Mouse (Mus musculus) stomach, embryonic 16.5 days (tissue): ENCODE data around the gene 4930447C04Rik. TPM values are rescaled to one million over a fixed set of nuclear protein-coding genes. Genes with fewer than 3 reads are reported as not detected.

Experiments
- ATAC-seq: fragments of 200-750 bp; cut with Nextera tagmentation; 2 replicates; pipeline ENCODE4 v1.8.0; 2017; ENCODE audit warnings: moderate number of reproducible peaks, moderate TSS enrichment; ENCODE audit not compliant: insufficient read depth, low FRiP score
- H3K27ac ChIP-seq: fragments of 300-500 bp; sonication (generic); 2 replicates; pipeline ENCODE4 v1.5.1; 2014; ENCODE audit warnings: low read length
- H3K27me3 ChIP-seq: fragments of 300-500 bp; sonication (generic); 2 replicates; pipeline ENCODE4 v1.6.1; 2014; ENCODE audit warnings: low read length, control low read depth, mixed read lengths; ENCODE audit not compliant: control insufficient read depth, insufficient read depth
- H3K36me3 ChIP-seq: fragments of 300-500 bp; sonication (generic); 2 replicates; pipeline ENCODE4 v1.6.1; 2014; ENCODE audit warnings: low read length; ENCODE audit not compliant: control insufficient read depth, insufficient read depth
- H3K4me1 ChIP-seq: fragments of 300-500 bp; sonication (generic); 2 replicates; pipeline ENCODE4 v1.6.1; 2014; ENCODE audit warnings: low read length, control low read depth, mixed read lengths; ENCODE audit not compliant: control insufficient read depth, insufficient read depth
- H3K4me2 ChIP-seq: fragments of 300-500 bp; sonication (generic); 2 replicates; pipeline ENCODE4 v1.6.1; 2014; ENCODE audit warnings: low read depth, low read length, mixed read lengths
- H3K4me3 ChIP-seq: fragments of 300-500 bp; sonication (generic); replicated peaks from 2 replicates; pipeline ENCODE4 v1.5.1; 2014; ENCODE audit warnings: mild to moderate bottlenecking, low read length
- H3K9ac ChIP-seq: fragments of 300-500 bp; sonication (generic); 2 replicates; pipeline ENCODE4 v1.6.1; 2014; ENCODE audit warnings: low read length
- H3K9me3 ChIP-seq: fragments of 300-500 bp; sonication (generic); replicated peaks from 2 replicates; pipeline ENCODE4 v1.6.1; 2016; ENCODE audit warnings: low read length, control low read depth; ENCODE audit not compliant: control insufficient read depth
- WGBS: fragments of 180-500 bp; shearing (Covaris S2); extraction: QIAGEN DNeasy Blood & Tissue Kit; methylation state at CpG from one replicate; pipeline ENCODE4 v1.1.7; 2014; 5-methylcytosine and 5-hydroxymethylcytosine counted together
- polyA plus RNA-seq: library from polyadenylated mRNA; unstranded; fragments of >200 nt; fragmentation: Nextera tagmentation; extraction: Ambion mirVana; gene quantifications from 2 replicates; pipeline ENCODE4 v1.2.1, GENCODE M21; 2015

The 4930447C04Rik gene
- polyA plus RNA-seq, 1 experiment from 2014 or later: 1.7 TPM

DNA sequence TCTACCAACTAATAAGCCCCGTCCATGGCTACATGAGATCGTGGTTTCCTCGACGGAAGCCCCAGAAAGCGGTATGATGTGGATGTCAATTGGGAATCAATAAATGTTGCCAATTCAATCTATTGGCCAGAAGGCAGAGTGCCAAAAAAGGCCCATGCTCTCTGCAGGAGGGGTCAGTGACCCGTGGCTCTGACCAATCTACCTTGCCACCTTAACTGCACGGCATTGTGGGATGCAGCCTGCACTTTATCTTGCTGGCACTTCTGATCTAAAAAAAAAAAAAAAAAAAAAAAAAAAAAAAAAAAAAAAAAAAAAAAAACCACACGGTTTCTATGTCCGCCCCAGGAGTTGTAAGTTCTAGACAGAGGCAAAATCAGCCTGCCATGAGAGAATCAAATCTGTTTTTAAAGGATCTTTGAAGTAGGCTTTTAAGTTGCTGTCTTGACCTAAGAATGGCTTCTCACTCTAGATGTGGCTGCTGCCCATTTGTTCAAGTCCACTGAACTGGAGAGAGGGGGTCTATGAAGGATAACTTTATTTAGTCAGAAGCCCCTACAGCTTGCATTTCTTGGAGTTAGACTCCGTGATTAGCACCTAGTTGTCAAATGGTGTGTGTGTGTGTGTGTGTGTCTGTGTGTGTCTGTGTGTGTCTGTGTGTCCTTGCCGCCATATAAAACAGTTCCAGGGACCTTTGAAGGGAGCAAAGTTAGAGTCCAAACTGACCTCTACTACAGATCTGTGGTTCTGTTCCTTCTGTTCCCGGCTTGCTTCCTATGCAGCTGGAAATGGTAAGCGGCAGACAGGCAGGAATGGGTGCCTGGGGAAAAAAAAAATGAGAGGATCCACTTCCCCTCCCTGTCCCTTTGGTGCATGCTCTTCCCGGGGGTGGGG, 1.7 kb downstream of the 4930447C04Rik start:
- Histone ChIP-seq H3K4me2 (no peak overlapping the region), H3K4me3 (no peak overlapping the region), H3K4me1 (no peaks in the 10 kb centered on the region), H3K27me3 (peaks cover 69% of the 10 kb centered on the region), H3K9ac (no peak overlapping the region), H3K36me3 (no peaks in the 10 kb centered on the region), H3K27ac (no peak overlapping the region), H3K9me3 (no peaks in the 10 kb centered on the region)
- 5% methylated on average over 14 of the region's 14 CpGs for WGBS
- no peak for ATAC-seq

DNA sequence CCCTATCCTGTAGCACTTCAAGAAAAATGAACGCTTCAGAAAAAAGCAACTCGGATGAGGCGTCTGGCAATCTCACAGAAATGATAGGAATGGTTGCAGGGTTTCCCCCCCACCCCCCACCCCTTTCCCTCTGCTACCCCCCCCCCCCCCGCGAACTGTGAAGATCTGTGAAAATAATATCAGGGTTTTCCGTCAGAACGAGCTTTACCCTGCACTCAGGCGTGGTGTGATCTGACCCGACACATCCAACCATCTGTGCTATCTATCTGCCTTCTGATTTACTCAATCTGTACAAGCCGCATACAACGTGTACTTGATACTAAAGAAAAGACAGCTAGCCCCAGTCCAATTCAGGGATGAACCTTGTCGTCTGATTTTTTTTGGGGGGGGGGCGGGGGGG, 2.4 kb downstream of the 4930447C04Rik start:
- no peak overlapping the region for H3K4me3 ChIP-seq
- no peak overlapping the region for H3K27ac ChIP-seq
- ATAC-seq: no peak
- H3K9me3 ChIP-seq: no peaks in the 10 kb centered on the region
- no peak overlapping the region for H3K4me2 ChIP-seq
- no peaks in the 10 kb centered on the region for H3K4me1 ChIP-seq
- no peaks in the 10 kb centered on the region for H3K36me3 ChIP-seq
- WGBS: 7% methylated on average over 11 of the region's 13 CpGs
- H3K27me3 ChIP-seq: peaks cover 62% of the 10 kb centered on the region
- no peak overlapping the region for H3K9ac ChIP-seq

- Histone ChIP-seq H3K4me3 (no peak overlapping the region), H3K27ac (no peak overlapping the region), H3K36me3 (no peaks in the 10 kb centered on the region), H3K27me3 (peaks cover 57% of the 10 kb centered on the region), H3K9me3 (no peaks in the 10 kb centered on the region), H3K4me1 (no peaks in the 10 kb centered on the region), H3K9ac (no peak overlapping the region), H3K4me2 (no peak overlapping the region)
- WGBS: 4% methylated on average over 19 of the region's 19 CpGs
- ATAC-seq: no peak
Measured at GRCm38 (mm10) chr12:72937537-72938120, 2.9 kb downstream of the 4930447C04Rik start.

DNA sequence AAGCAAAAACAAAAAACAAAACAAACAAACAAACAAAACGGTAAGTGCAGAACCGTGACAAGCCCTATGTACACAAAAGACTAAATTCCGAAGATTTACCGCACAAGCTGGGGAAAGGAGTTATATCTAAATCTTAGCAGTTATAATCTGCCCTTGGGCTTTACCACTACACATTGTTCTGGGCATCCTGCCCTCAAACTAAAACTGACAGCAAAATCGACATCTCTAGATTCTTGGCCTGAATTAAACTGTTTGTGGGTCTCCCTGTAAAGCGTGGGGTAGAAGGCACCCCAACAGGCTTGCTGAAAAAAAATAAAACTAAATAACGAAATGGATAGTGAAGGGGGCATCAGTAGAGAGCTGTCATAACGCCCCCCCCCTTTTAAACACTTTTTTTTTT, 3.8 kb downstream of the 4930447C04Rik start:
- Histone ChIP-seq H3K4me3 (no peak overlapping the region), H3K9me3 (no peaks in the 10 kb centered on the region), H3K36me3 (no peaks in the 10 kb centered on the region), H3K27me3 (peaks cover 48% of the 10 kb centered on the region), H3K4me2 (no peak overlapping the region), H3K27ac (no peak overlapping the region), H3K4me1 (no peaks in the 10 kb centered on the region), H3K9ac (no peak overlapping the region)
- 26% methylated on average over 8 of the region's 8 CpGs for WGBS
- ATAC-seq: no peak

DNA sequence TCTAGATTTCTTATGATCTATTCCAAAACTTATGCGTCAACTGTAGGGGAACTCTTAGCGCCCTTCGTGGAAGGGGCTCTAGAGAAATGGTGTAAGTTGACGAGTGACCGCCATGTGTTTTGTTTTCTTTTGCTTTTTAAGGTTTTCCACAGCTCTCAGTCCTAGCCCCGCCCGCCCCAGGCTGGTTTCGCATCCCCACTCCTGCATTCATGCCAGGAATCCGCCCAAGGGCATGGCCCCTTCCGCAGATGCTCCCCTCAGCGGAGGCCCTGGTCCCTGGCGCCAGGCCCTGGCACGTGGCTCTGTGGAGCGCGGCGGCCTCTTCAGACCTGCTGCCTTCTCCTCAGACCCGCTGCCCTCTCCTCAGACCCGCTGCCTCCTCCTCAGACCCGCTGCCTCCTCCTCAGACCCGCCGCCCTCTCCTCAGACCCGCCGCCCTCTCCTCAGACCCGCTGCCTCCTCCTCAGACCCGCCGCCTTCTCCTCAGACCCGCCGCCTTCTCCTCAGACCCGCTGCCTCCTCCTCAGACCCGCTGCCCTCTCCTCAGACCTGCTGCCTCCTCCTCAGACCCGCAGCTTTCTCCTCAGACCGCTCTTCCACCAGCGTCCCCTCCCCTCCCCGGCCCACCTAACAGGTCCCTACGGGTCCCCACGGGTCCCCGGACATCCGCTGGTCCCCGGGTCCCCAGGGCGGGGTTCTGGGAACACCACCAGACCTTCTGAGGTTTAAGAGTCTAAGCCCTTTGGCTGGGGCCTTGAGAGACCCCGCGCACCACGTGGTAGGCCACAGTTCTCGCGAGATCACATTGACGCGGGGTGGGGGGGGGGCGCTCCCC, 23.2 kb downstream of the 4930447C04Rik start:
- peaks cover 3% of the 10 kb centered on the region; the same call in 1 of the 2 replicates for H3K27me3 ChIP-seq
- H3K9me3 ChIP-seq: no peaks in the 10 kb centered on the region
- H3K4me2 ChIP-seq: peak overlapping the region; percentile 62
- no peaks in the 10 kb centered on the region for H3K36me3 ChIP-seq
- no peak overlapping the region for H3K27ac ChIP-seq
- H3K4me1 ChIP-seq: no peaks in the 10 kb centered on the region
- ATAC-seq: 0 out of 2 replicates have a peak, but pooled peaks have one; percentile 40
- peak overlapping the region; percentile 37 for H3K4me3 ChIP-seq
- 20% methylated on average over 48 of the region's 48 CpGs for WGBS
- H3K9ac ChIP-seq: peak overlapping the region; percentile 63

- peak overlapping the region; percentile 12; the same call in 1 of the 2 replicates for H3K4me3 ChIP-seq
- ATAC-seq: no peak
Measured at GRCm38 (mm10) chr12:72854377-72855032, 86.1 kb downstream of the 4930447C04Rik start.

GRCm38 (mm10) chr12:72853406-72854076, 87.0 kb downstream of the 4930447C04Rik start:
- Histone ChIP-seq H3K9ac (no peak overlapping the region), H3K27me3 (peaks cover 31% of the 10 kb centered on the region), H3K4me2 (no peak overlapping the region), H3K9me3 (no peaks in the 10 kb centered on the region), H3K4me3 (no peak overlapping the region), H3K36me3 (no peaks in the 10 kb centered on the region), H3K27ac (no peak overlapping the region), H3K4me1 (no peaks in the 10 kb centered on the region)
- ATAC-seq: no peak
- WGBS: 42% methylated on average over 13 of the region's 13 CpGs

More at GRCm38 (mm10) chr12:72854377-72855032, 86.1 kb downstream of the 4930447C04Rik start:
- peak overlapping the region; percentile 31 for H3K4me2 ChIP-seq
- no peaks in the 10 kb centered on the region for H3K4me1 ChIP-seq
- no peak overlapping the region for H3K9ac ChIP-seq
- H3K9me3 ChIP-seq: no peaks in the 10 kb centered on the region
- no peaks in the 10 kb centered on the region for H3K36me3 ChIP-seq
- WGBS: 6% methylated on average over 19 of the region's 19 CpGs
- no peak overlapping the region for H3K27ac ChIP-seq
- H3K27me3 ChIP-seq: peaks cover 28% of the 10 kb centered on the region

DNA sequence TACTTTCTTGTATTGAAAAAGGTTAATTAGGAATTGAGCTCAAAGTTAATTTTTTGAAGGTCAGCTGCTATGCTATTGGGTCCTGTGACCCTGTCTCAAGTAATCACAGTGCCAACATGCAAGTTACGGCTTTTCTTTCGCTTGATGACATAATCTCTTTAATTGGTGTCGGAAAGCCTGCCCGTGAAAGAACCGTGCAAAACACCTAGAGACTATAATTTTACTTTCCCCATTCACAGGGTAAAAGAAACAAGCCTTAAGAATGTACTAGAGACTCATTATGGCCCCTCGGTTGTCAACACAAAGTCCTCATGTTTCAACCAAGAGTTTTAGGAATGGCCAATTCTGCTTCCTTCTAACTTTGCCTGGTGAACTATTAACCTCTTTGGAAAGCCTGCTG, 88.3 kb downstream of the 4930447C04Rik start:
- ATAC-seq: no peak
- Histone ChIP-seq H3K27ac (no peak overlapping the region), H3K9me3 (no peaks in the 10 kb centered on the region), H3K9ac (no peak overlapping the region), H3K4me2 (no peak overlapping the region), H3K36me3 (no peaks in the 10 kb centered on the region), H3K4me3 (no peak overlapping the region), H3K27me3 (peaks cover 34% of the 10 kb centered on the region), H3K4me1 (no peaks in the 10 kb centered on the region)
- 67% methylated on average over 6 of the region's 6 CpGs for WGBS
